Mouse (Mus musculus) midbrain, postnatal 0 days (tissue): ENCODE data around the gene Tcp1. TPM values are rescaled to one million over a fixed set of nuclear protein-coding genes. Genes with fewer than 3 reads are reported as not detected.

Experiments
- ATAC-seq: fragments of 200-750 bp; cut with Nextera tagmentation; 2 replicates; pipeline ENCODE4 v1.8.0; 2017; ENCODE audit warnings: moderate number of reproducible peaks, mild to moderate bottlenecking, moderate TSS enrichment, moderate library complexity; ENCODE audit not compliant: low FRiP score
- DNase-seq: peaks from one replicate; pipeline ENCODE4 v3.0.0-alpha.2; 2015; ENCODE audit warnings: low spot score
- H3K27ac ChIP-seq: fragments of 300-500 bp; sonication (generic); 2 replicates; pipeline ENCODE4 v1.5.1; 2014; ENCODE audit warnings: low read depth, mild to moderate bottlenecking, low read length, mixed read lengths
- H3K27me3 ChIP-seq: fragments of 300-500 bp; sonication (generic); 2 replicates; pipeline ENCODE4 v1.6.1; 2014; ENCODE audit warnings: low read length, control low read depth, mixed read lengths; ENCODE audit not compliant: insufficient read depth
- H3K36me3 ChIP-seq: fragments of 300-500 bp; sonication (generic); 2 replicates; pipeline ENCODE4 v1.6.1; 2014; ENCODE audit warnings: low read length, control low read depth, mixed read lengths; ENCODE audit not compliant: insufficient read depth
- H3K4me1 ChIP-seq: fragments of 300-500 bp; sonication (generic); 2 replicates; pipeline ENCODE4 v1.6.1; 2014; ENCODE audit warnings: mild to moderate bottlenecking, control low read depth, antibody characterized with exemption, low read length, mixed read lengths; ENCODE audit not compliant: insufficient read depth
- H3K4me2 ChIP-seq: fragments of 300-500 bp; sonication (generic); 2 replicates; pipeline ENCODE4 v1.6.1; 2014; ENCODE audit warnings: low read depth, mild to moderate bottlenecking, low read length, mixed read lengths; ENCODE audit not compliant: poor library complexity, severe bottlenecking
- H3K4me3 ChIP-seq: fragments of 300-500 bp; sonication (generic); 2 replicates; pipeline ENCODE4 v1.5.1; 2014; ENCODE audit warnings: low read depth, mild to moderate bottlenecking, low read length, moderate library complexity
- H3K9ac ChIP-seq: fragments of 300-500 bp; sonication (generic); replicated peaks from 2 replicates; pipeline ENCODE4 v1.6.1; 2014; ENCODE audit warnings: mild to moderate bottlenecking, low read length, moderate library complexity, mixed read lengths; ENCODE audit not compliant: poor library complexity, severe bottlenecking
- H3K9me3 ChIP-seq: fragments of 300-500 bp; sonication (generic); 2 replicates; pipeline ENCODE4 v1.6.1; 2016; ENCODE audit warnings: low read length, control low read depth
- CTCF ChIP-seq: IDR thresholded peaks from 2 replicates; pipeline ENCODE4 v1.5.1; 2016; ENCODE audit warnings: antibody characterized with exemption, mild to moderate bottlenecking
- WGBS: fragments of 180-500 bp; shearing (Covaris S2); extraction: QIAGEN DNeasy Blood & Tissue Kit; methylation state at CpG from one replicate; pipeline ENCODE4 v1.1.7; 2014; 5-methylcytosine and 5-hydroxymethylcytosine counted together
- polyA plus RNA-seq: library from polyadenylated mRNA; unstranded; fragments of >200 nt; fragmentation: Nextera tagmentation; extraction: Ambion mirVana; gene quantifications from 2 replicates; pipeline ENCODE4 v1.2.1, GENCODE M21; 2015
- total RNA-seq: library from RNA; depleted of rRNA; stranded (reverse); fragments of >200 nt; gene quantifications from 2 replicates; pipeline ENCODE4 v1.2.3, GENCODE M21; 2014

Gene Tcp1
- total and polyA plus RNA-seq, 2 experiments from 2014 or later: 330 to 375 TPM

GRCm38 (mm10) chr17:12880178-12880577, 35.3 kb upstream of the Tcp1 start:
- Histone ChIP-seq H3K9me3 (no peaks in the 10 kb centered on the region), H3K27me3 (no peaks in the 10 kb centered on the region), H3K4me3 (peak overlapping the region; percentile 12; the same call in 1 of the 2 replicates), H3K27ac (no peak overlapping the region), H3K36me3 (no peaks in the 10 kb centered on the region), H3K4me2 (peak overlapping the region; percentile 43), H3K4me1 (no peaks in the 10 kb centered on the region), H3K9ac (0 out of 2 replicates have a peak overlapping the region, but pooled peaks have one; percentile 15)
- 5% methylated on average over 14 of the region's 14 CpGs for WGBS
- TF ChIP-seq CTCF: peak; percentile 88
- ATAC-seq: no peak
- peak; percentile 88 for DNase-seq

GRCm38 (mm10) chr17:12881216-12881615, 34.3 kb upstream of the Tcp1 start:
- Histone ChIP-seq H3K27ac (no peak overlapping the region), H3K4me2 (no peak overlapping the region), H3K27me3 (no peaks in the 10 kb centered on the region), H3K36me3 (no peaks in the 10 kb centered on the region), H3K4me3 (no peak overlapping the region), H3K4me1 (no peaks in the 10 kb centered on the region), H3K9me3 (no peaks in the 10 kb centered on the region), H3K9ac (no peak overlapping the region)
- peak; percentile 25; the same call in 1 of the 2 replicates for TF ChIP-seq CTCF
- no peak for ATAC-seq
- DNase-seq: no peak
- WGBS: 92% methylated on average over 1 of the region's 1 CpGs

GRCm38 (mm10) chr17:12886620-12887019, 28.9 kb upstream of the Tcp1 start:
- H3K9me3 ChIP-seq: no peaks in the 10 kb centered on the region
- no peak overlapping the region for H3K4me3 ChIP-seq
- no peak for TF ChIP-seq CTCF
- ATAC-seq (no peak), DNase-seq (no peak)
- no peak overlapping the region for H3K4me2 ChIP-seq
- H3K9ac ChIP-seq: no peak overlapping the region
- 46% methylated on average over 6 of the region's 6 CpGs for WGBS
- H3K4me1 ChIP-seq: no peaks in the 10 kb centered on the region
- peaks cover 15% of the 10 kb centered on the region; the same call in 1 of the 2 replicates for H3K36me3 ChIP-seq
- H3K27me3 ChIP-seq: no peaks in the 10 kb centered on the region
- no peak overlapping the region for H3K27ac ChIP-seq

- 78% methylated on average over 15 of the region's 15 CpGs for WGBS
- H3K4me2 ChIP-seq: no peak overlapping the region
- no peak overlapping the region for H3K27ac ChIP-seq
- no peak for TF ChIP-seq CTCF
- H3K9me3 ChIP-seq: no peaks in the 10 kb centered on the region
- H3K27me3 ChIP-seq: no peaks in the 10 kb centered on the region
- no peak overlapping the region for H3K9ac ChIP-seq
- H3K36me3 ChIP-seq: peaks cover 16% of the 10 kb centered on the region; the same call in 1 of the 2 replicates
- no peaks in the 10 kb centered on the region for H3K4me1 ChIP-seq
- no peak overlapping the region for H3K4me3 ChIP-seq
- ATAC-seq (no peak), DNase-seq (peak; percentile 32)
Measured at GRCm38 (mm10) chr17:12887021-12887775, 28.3 kb upstream of the Tcp1 start.

- no peak overlapping the region for H3K9ac ChIP-seq
- no peaks in the 10 kb centered on the region for H3K4me1 ChIP-seq
- no peak overlapping the region for H3K4me3 ChIP-seq
- H3K4me2 ChIP-seq: no peak overlapping the region
- peaks cover 16% of the 10 kb centered on the region; the same call in 1 of the 2 replicates for H3K36me3 ChIP-seq
- H3K9me3 ChIP-seq: no peaks in the 10 kb centered on the region
- no peak for TF ChIP-seq CTCF
- no peaks in the 10 kb centered on the region for H3K27me3 ChIP-seq
- ATAC-seq (no peak), DNase-seq (no peak)
- 87% methylated on average over 4 of the region's 4 CpGs for WGBS
- no peak overlapping the region for H3K27ac ChIP-seq
Measured at GRCm38 (mm10) chr17:12891054-12891453, 24.4 kb upstream of the Tcp1 start.

- no peaks in the 10 kb centered on the region for H3K4me1 ChIP-seq
- WGBS: 87% methylated on average over 9 of the region's 9 CpGs
- ATAC-seq: no peak
- peaks cover 16% of the 10 kb centered on the region; the same call in 1 of the 2 replicates for H3K36me3 ChIP-seq
- no peak for TF ChIP-seq CTCF
- no peak overlapping the region for H3K4me3 ChIP-seq
- H3K4me2 ChIP-seq: no peak overlapping the region
- H3K9ac ChIP-seq: no peak overlapping the region
- no peak for DNase-seq
- H3K9me3 ChIP-seq: no peaks in the 10 kb centered on the region
- no peaks in the 10 kb centered on the region for H3K27me3 ChIP-seq
- no peak overlapping the region for H3K27ac ChIP-seq
Measured at GRCm38 (mm10) chr17:12892033-12892432, 23.5 kb upstream of the Tcp1 start.
